Mouse (Mus musculus) ovary, postnatal 14 days (tissue): ENCODE data around the gene Kctd17.

ENCODE experiments used
- DNase-seq: peaks from one replicate; pipeline ENCODE4 v3.0.0; 2022; ENCODE audit warnings: low spot score

Gene Kctd17

DNA sequence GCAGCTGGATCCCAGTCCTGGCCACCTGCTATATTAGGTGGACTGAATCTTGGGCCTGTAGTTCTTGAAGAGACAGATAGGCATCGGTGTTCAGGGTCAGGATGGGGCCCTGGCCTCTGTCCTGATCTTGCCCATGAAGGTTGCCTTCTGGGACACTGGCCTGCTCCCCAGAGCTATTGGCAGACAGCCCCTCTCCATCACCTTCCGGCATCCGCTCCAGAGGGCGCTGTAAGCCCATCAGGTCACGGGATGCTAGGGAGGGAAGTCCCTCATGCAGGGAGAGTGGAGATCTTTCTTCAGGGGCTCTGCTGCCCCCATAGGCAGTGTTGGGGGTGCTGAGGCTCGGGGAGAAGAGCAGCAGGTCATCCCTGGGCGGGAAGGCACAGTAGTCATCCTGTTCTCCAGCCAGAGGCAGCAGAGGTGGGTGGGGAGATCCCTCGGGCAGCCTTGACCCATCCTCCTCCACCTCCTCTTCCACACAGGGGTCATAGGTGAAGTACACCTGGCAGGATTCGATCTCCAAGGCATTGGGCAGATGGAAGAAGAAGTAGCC is 53.2 kb downstream of the Kctd17 start:
- DNase-seq, result no peak

- DNase-seq, result no peak
Measured at GRCm38 (mm10) chr15:78482518-78482917, 54.2 kb downstream of the Kctd17 start.

DNA sequence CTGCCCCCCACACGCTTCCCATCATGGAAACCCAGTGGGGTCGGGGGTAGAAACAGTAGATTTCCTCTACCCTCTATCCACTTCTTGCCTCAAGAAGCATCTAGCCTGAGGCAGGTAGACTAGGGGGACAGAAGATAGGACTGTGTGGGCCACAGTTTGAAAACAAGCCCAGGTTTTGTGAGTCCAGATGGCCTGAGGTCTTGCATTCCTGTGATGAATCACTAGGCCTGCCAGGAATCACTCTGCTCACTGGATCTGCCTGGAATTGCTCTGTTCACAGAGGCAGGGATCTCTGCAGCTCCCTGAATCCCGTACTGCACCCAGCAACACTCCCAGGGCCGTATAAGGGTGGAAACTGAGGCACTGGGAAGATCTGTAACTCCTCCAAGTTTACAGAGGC is 54.9 kb downstream of the Kctd17 start:
- DNase-seq, result no peak

GRCm38 (mm10) chr15:78486564-78486963 is 58.2 kb downstream of the Kctd17 start:
- DNase-seq, result no peak

DNA sequence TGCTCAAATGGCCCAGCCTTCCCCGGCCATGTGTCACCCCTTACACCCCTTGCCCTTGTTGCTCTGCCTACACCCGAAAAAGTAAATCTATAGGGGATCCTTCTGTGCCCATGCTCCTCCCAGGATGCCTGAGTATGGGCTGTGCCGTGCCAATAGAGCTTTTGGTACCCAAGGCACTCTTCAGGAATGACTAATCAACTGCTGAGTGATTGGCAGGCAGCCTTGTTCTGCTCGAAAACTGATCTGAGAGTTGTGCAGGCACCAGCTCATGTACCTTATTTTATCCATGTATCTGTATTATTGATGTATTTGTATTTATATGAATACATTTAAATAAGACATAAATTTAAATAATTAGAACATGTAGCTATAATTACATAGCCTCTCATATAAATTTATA is 58.7 kb downstream of the Kctd17 start:
- DNase-seq, result no peak
